Mouse (Mus musculus) kidney, postnatal 0 days (tissue): ENCODE measurements around the gene Fcer1g. TPM values are rescaled to one million over a fixed set of nuclear protein-coding genes. Genes with fewer than 3 reads are reported as not detected.

ENCODE experiments used
- ATAC-seq: fragments of 200-750 bp; cut with Nextera tagmentation; replicated peaks from 2 replicates; pipeline ENCODE4 v1.8.0; 2017; ENCODE audit warnings: low read depth, moderate number of reproducible peaks, moderate TSS enrichment, moderate library complexity; ENCODE audit not compliant: low FRiP score
- DNase-seq: peaks from one replicate; pipeline ENCODE4 v3.0.0-alpha.2; 2016; ENCODE audit warnings: low spot score
- H3K27ac ChIP-seq: fragments of 300-500 bp; sonication (generic); 2 replicates; pipeline ENCODE4 v1.5.1; 2014; ENCODE audit warnings: mild to moderate bottlenecking
- H3K27me3 ChIP-seq: fragments of 300-500 bp; sonication (generic); 2 replicates; pipeline ENCODE4 v1.6.1; 2014; ENCODE audit warnings: low read length, mixed read lengths; ENCODE audit not compliant: insufficient read depth
- H3K36me3 ChIP-seq: fragments of 300-500 bp; sonication (generic); 2 replicates; pipeline ENCODE4 v1.6.1; 2014; ENCODE audit warnings: low read length, mixed read lengths; ENCODE audit not compliant: insufficient read depth
- H3K4me1 ChIP-seq: fragments of 300-500 bp; sonication (generic); replicated peaks from 2 replicates; pipeline ENCODE4 v1.6.1; 2014; ENCODE audit warnings: antibody characterized with exemption, low read length, mixed read lengths; ENCODE audit not compliant: insufficient read depth
- H3K4me2 ChIP-seq: fragments of 300-500 bp; sonication (generic); 2 replicates; pipeline ENCODE4 v1.6.1; 2014; ENCODE audit warnings: mild to moderate bottlenecking, low read length, moderate library complexity, mixed read lengths
- H3K4me3 ChIP-seq: fragments of 300-500 bp; sonication (generic); replicated peaks from 2 replicates; pipeline ENCODE4 v1.5.1; 2014; ENCODE audit warnings: low read depth, low read length
- H3K9ac ChIP-seq: fragments of 300-500 bp; sonication (generic); 2 replicates; pipeline ENCODE4 v1.6.1; 2014; ENCODE audit warnings: low read depth, low read length
- H3K9me3 ChIP-seq: fragments of 300-500 bp; sonication (generic); replicated peaks from 2 replicates; pipeline ENCODE4 v1.6.1; 2016; ENCODE audit warnings: low read length, inconsistent platforms, mixed read lengths
- CTCF ChIP-seq: IDR thresholded peaks from 2 replicates; pipeline ENCODE4 v1.5.1; 2016; ENCODE audit warnings: antibody characterized with exemption, low read depth, mild to moderate bottlenecking, moderate library complexity
- WGBS: fragments of 180-500 bp; shearing (Covaris S2); extraction: QIAGEN DNeasy Blood & Tissue Kit; methylation state at CpG from one replicate; pipeline ENCODE4 v1.1.7; 2014; 5-methylcytosine and 5-hydroxymethylcytosine counted together
- polyA plus RNA-seq: library from polyadenylated mRNA; unstranded; fragments of >200 nt; fragmentation: Nextera tagmentation; extraction: Ambion mirVana; gene quantifications from 2 replicates; pipeline ENCODE4 v1.2.1, GENCODE M21; 2015

The Fcer1g gene
- polyA plus RNA-seq, 1 experiment from 2014 or later: 50.1 TPM

GRCm38 (mm10) chr1:171187851-171188700, 46.1 kb downstream of the Fcer1g start:
- no peak for DNase-seq

GRCm38 (mm10) chr1:171185655-171186054, 48.5 kb downstream of the Fcer1g start:
- Histone ChIP-seq H3K9ac (no peak overlapping the region), H3K9me3 (no peaks in the 10 kb centered on the region), H3K4me1 (peaks cover 5% of the 10 kb centered on the region), H3K4me2 (no peak overlapping the region), H3K27me3 (no peaks in the 10 kb centered on the region), H3K4me3 (no peak overlapping the region), H3K36me3 (no peaks in the 10 kb centered on the region), H3K27ac (no peak overlapping the region)
- no peak for ATAC-seq
- 62% methylated on average over 8 of the region's 8 CpGs for WGBS
- no peak for TF ChIP-seq CTCF
- no peak for DNase-seq

More at GRCm38 (mm10) chr1:171187851-171188700, 46.1 kb downstream of the Fcer1g start:
- TF ChIP-seq CTCF: no peak
- Histone ChIP-seq H3K4me3 (no peak overlapping the region), H3K4me1 (peaks cover 7% of the 10 kb centered on the region), H3K4me2 (no peak overlapping the region), H3K27me3 (no peaks in the 10 kb centered on the region), H3K9me3 (no peaks in the 10 kb centered on the region), H3K9ac (no peak overlapping the region), H3K36me3 (no peaks in the 10 kb centered on the region), H3K27ac (no peak overlapping the region)
- ATAC-seq: no peak
- WGBS: 62% methylated on average over 13 of the region's 13 CpGs

DNA sequence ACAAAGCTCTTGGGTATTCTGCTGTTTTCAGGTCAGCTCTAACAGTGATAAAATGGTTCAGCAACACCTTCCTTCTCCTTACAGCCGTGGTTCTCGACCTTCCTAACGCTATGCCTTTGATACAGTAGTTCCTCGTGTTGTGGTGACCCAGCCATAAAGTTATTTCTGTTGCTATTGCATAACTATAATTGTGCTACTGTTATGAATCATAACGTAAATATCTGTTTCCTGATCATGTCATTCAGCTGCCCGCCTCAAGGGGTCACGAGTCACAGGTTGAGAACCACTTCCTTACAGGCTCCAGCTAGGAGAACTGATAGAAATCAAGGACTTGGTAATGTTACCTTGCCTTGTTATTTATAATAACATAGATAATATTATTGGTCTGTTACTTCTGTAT, 49.9 kb downstream of the Fcer1g start:
- no peaks in the 10 kb centered on the region for H3K36me3 ChIP-seq
- 61% methylated on average over 7 of the region's 7 CpGs for WGBS
- ATAC-seq: no peak
- H3K27ac ChIP-seq: no peak overlapping the region
- H3K4me1 ChIP-seq: peaks cover 3% of the 10 kb centered on the region; the same call in 1 of the 2 replicates
- DNase-seq: peak; percentile 46
- no peaks in the 10 kb centered on the region for H3K9me3 ChIP-seq
- H3K4me3 ChIP-seq: no peak overlapping the region
- peak; percentile 38; the same call in 1 of the 2 replicates for TF ChIP-seq CTCF
- H3K27me3 ChIP-seq: no peaks in the 10 kb centered on the region
- H3K9ac ChIP-seq: no peak overlapping the region
- no peak overlapping the region for H3K4me2 ChIP-seq

DNA sequence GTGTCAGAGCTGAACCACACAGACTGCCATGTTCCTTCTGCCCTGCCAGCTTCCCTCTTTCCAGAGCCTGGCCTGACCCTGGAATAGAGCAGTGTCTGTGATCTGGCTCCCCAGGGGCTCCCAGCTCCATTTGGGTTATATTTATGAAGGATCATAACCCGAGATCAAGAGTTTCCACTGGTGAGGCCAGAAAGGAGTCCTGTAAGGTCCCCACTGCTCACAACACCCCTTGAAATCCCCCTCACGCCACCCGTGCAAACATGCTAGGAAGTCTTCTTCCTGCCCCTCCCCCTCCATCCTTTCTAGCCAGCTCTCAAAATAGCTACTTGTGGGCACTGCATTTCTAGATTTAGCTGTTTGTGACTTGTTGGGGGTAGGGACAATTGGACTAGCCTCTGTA, 50.5 kb downstream of the Fcer1g start:
- no peaks in the 10 kb centered on the region for H3K36me3 ChIP-seq
- no peak overlapping the region for H3K4me3 ChIP-seq
- H3K27me3 ChIP-seq: no peaks in the 10 kb centered on the region
- no peaks in the 10 kb centered on the region for H3K9me3 ChIP-seq
- no peak for TF ChIP-seq CTCF
- no peak overlapping the region for H3K9ac ChIP-seq
- 53% methylated on average over 3 of the region's 3 CpGs for WGBS
- H3K4me2 ChIP-seq: no peak overlapping the region
- no peak for ATAC-seq
- no peak overlapping the region for H3K27ac ChIP-seq
- no peaks in the 10 kb centered on the region for H3K4me1 ChIP-seq
- no peak for DNase-seq

- no peak for TF ChIP-seq CTCF
- Histone ChIP-seq H3K4me1 (no peaks in the 10 kb centered on the region), H3K4me3 (no peak overlapping the region), H3K4me2 (no peak overlapping the region), H3K27ac (no peak overlapping the region), H3K27me3 (no peaks in the 10 kb centered on the region), H3K9ac (no peak overlapping the region), H3K9me3 (no peaks in the 10 kb centered on the region), H3K36me3 (no peaks in the 10 kb centered on the region)
- 90% methylated on average over 3 of the region's 3 CpGs for WGBS
- DNase-seq (no peak), ATAC-seq (no peak)
These were observed 51.1 kb downstream of the Fcer1g start for GRCm38 (mm10) chr1:171183025-171183424.

Other genes with a start within 250 kb of the Fcer1g start
- gene Fcgr4, start 215.4 kb downstream of the Fcer1g start, polyA plus RNA-seq: 2.0 and 2.3 TPM in 2 replicates
- 12.1 and 13.2 TPM in 2 replicates for gene Fcgr3, start 169.4 kb downstream of the Fcer1g start, polyA plus RNA-seq
- 4.6 TPM in 2 replicates for gene Cfap126, start 120.4 kb downstream of the Fcer1g start, polyA plus RNA-seq
- gene Sdhc, start 83.8 kb downstream of the Fcer1g start, polyA plus RNA-seq: 381 and 403 TPM in 2 replicates
- 0.77 and 1.2 TPM in 2 replicates for gene Mpz, start 83.7 kb downstream of the Fcer1g start, polyA plus RNA-seq
- 8.9 and 9.9 TPM in 2 replicates for gene Pcp4l1, start 38.1 kb downstream of the Fcer1g start, polyA plus RNA-seq
- gene Nr1i3, start 20.4 kb downstream of the Fcer1g start, polyA plus RNA-seq: 1.1 and 1.7 TPM in 2 replicates
- gene Tomm40l, start 11.9 kb downstream of the Fcer1g start, polyA plus RNA-seq: 32.3 and 32.4 TPM in 2 replicates
- gene Apoa2, start 9.3 kb downstream of the Fcer1g start, polyA plus RNA-seq: 20.2 and 21.1 TPM in 2 replicates
- gene Adamts4, start 16.1 kb upstream of the Fcer1g start, polyA plus RNA-seq: 5.2 and 7.0 TPM in 2 replicates
- gene Ndufs2, start 17.0 kb upstream of the Fcer1g start, polyA plus RNA-seq: 375 and 405 TPM in 2 replicates
- gene B4galt3, start 36.0 kb upstream of the Fcer1g start, polyA plus RNA-seq: 63.9 and 72.0 TPM in 2 replicates
- 46.4 and 48.2 TPM in 2 replicates for gene Ppox, start 46.8 kb upstream of the Fcer1g start, polyA plus RNA-seq
- gene Usp21, start 53.6 kb upstream of the Fcer1g start, polyA plus RNA-seq: 59.4 and 63.3 TPM in 2 replicates
- gene Ufc1, start 60.7 kb upstream of the Fcer1g start, polyA plus RNA-seq: 133 and 136 TPM in 2 replicates
- gene Dedd, start 94.8 kb upstream of the Fcer1g start, polyA plus RNA-seq: 43.9 and 46.0 TPM in 2 replicates
- gene Nit1, start 111.3 kb upstream of the Fcer1g start, polyA plus RNA-seq: 59.8 and 64.4 TPM in 2 replicates
- gene Pfdn2, start 111.3 kb upstream of the Fcer1g start, polyA plus RNA-seq: 92.1 and 105 TPM in 2 replicates
- gene Klhdc9, start 126.4 kb upstream of the Fcer1g start, polyA plus RNA-seq: 5.7 and 6.4 TPM in 2 replicates
- gene Nectin4, start 135.7 kb upstream of the Fcer1g start, polyA plus RNA-seq: 3.7 and 3.8 TPM in 2 replicates
- gene Arhgap30, start 154.6 kb upstream of the Fcer1g start, polyA plus RNA-seq: 0.83 and 0.99 TPM in 2 replicates
- 64.0 and 73.0 TPM in 2 replicates for gene Usf1, start 176.9 kb upstream of the Fcer1g start, polyA plus RNA-seq
- gene Tstd1, start 184.5 kb upstream of the Fcer1g start, polyA plus RNA-seq: 3.6 and 4.8 TPM in 2 replicates
- 93.0 and 114 TPM in 2 replicates for gene F11r, start 203.2 kb upstream of the Fcer1g start, polyA plus RNA-seq